Mouse (Mus musculus): ENCODE measurements at regions not wholly inside any gene's neighbourhood (a gene's known extent, or its start where the extent isn't known, plus 50 kb on each side); places are given as distances from the start of the nearest gene placed in this dataset.
A peak's percentile ranks its signal among the peaks of the same experiment; 100 is the strongest.

- no peak for ATAC-seq (replicated peaks; ENCODE audit: poor library complexity)
These were observed 114.4 kb downstream of the H2afy start for GRCm38 (mm10) chr13:56021716-56022115.

- peak; percentile 23; the same call in 1 of the 2 replicates for ATAC-seq (replicated peaks; ENCODE audit: poor library complexity)
These were observed 122.2 kb downstream of the H2afy start for GRCm38 (mm10) chr13:56014006-56014405.

GRCm38 (mm10) chr13:56010416-56010815, 125.7 kb downstream of the H2afy start:
- no peak for ATAC-seq (replicated peaks; ENCODE audit: poor library complexity)

GRCm38 (mm10) chr13:56006827-56007226, 129.3 kb downstream of the H2afy start:
- no peak for ATAC-seq (replicated peaks; ENCODE audit: poor library complexity)

- ATAC-seq (replicated peaks; ENCODE audit: poor library complexity) = no peak
These were observed 130.4 kb downstream of the H2afy start for GRCm38 (mm10) chr13:56005746-56006145.

- ATAC-seq (replicated peaks; ENCODE audit: poor library complexity) = peak; percentile 81
These were observed 132.3 kb downstream of the H2afy start for GRCm38 (mm10) chr13:56003724-56004393.

- no peak for ATAC-seq (replicated peaks; ENCODE audit: poor library complexity)
These were observed 140.9 kb downstream of the H2afy start for GRCm38 (mm10) chr13:55995255-55995654.

GRCm38 (mm10) chr13:55994460-55994859, 141.7 kb downstream of the H2afy start:
- ATAC-seq (replicated peaks; ENCODE audit: poor library complexity) = no peak

- peak; percentile 39; the same call in 1 of the 2 replicates for ATAC-seq (replicated peaks; ENCODE audit: poor library complexity)
These were observed 143.5 kb downstream of the H2afy start for GRCm38 (mm10) chr13:55992699-55993098.

- no peak for ATAC-seq (replicated peaks; ENCODE audit: poor library complexity)
These were observed 144.9 kb downstream of the H2afy start for GRCm38 (mm10) chr13:55991216-55991615.

- ATAC-seq (replicated peaks; ENCODE audit: poor library complexity) = no peak
These were observed 146.0 kb downstream of the H2afy start for GRCm38 (mm10) chr13:55990186-55990585.

GRCm38 (mm10) chr13:55989401-55989800, 146.8 kb downstream of the H2afy start:
- no peak for ATAC-seq (replicated peaks; ENCODE audit: poor library complexity)

GRCm38 (mm10) chr13:55985396-55985795, 149.4 kb upstream of the Pitx1 start:
- no peak for ATAC-seq (replicated peaks; ENCODE audit: poor library complexity)

GRCm38 (mm10) chr13:55984772-55985171, 148.8 kb upstream of the Pitx1 start:
- no peak for ATAC-seq (replicated peaks; ENCODE audit: poor library complexity)

- ATAC-seq (replicated peaks; ENCODE audit: poor library complexity) = no peak
These were observed 147.9 kb upstream of the Pitx1 start for GRCm38 (mm10) chr13:55983851-55984250.

- no peak for ATAC-seq (replicated peaks; ENCODE audit: poor library complexity)
These were observed 145.0 kb upstream of the Pitx1 start for GRCm38 (mm10) chr13:55981041-55981440.

GRCm38 (mm10) chr13:55977902-55978301, 141.9 kb upstream of the Pitx1 start:
- ATAC-seq (replicated peaks; ENCODE audit: poor library complexity) = 0 out of 2 replicates have a peak, but pooled peaks have one; percentile 39

- no peak for ATAC-seq (replicated peaks; ENCODE audit: poor library complexity)
These were observed 141.0 kb upstream of the Pitx1 start for GRCm38 (mm10) chr13:55976911-55977381.

GRCm38 (mm10) chr13:55974105-55974504, 138.1 kb upstream of the Pitx1 start:
- ATAC-seq (replicated peaks; ENCODE audit: poor library complexity) = 0 out of 2 replicates have a peak, but pooled peaks have one; percentile 34

GRCm38 (mm10) chr13:55970687-55971086, 134.7 kb upstream of the Pitx1 start:
- no peak for ATAC-seq (replicated peaks; ENCODE audit: poor library complexity)

GRCm38 (mm10) chr13:55969473-55969872, 133.5 kb upstream of the Pitx1 start:
- no peak for ATAC-seq (replicated peaks; ENCODE audit: poor library complexity)

- ATAC-seq (replicated peaks; ENCODE audit: poor library complexity) = no peak
These were observed 131.2 kb upstream of the Pitx1 start for GRCm38 (mm10) chr13:55967151-55967550.

Data from megakaryocyte progenitor cell, adult 5-6 weeks (primary cell).